Mouse (Mus musculus): ENCODE results near the gene 4933417A18Rik. TPM values are rescaled to one million over a fixed set of nuclear protein-coding genes. Genes with fewer than 3 reads are reported as not detected.

Gene 4933417A18Rik
- polyA plus RNA-seq, 1 experiment = not detected

GRCm38 (mm10) chr13:34995925-34996324, 71.7 kb downstream of the 4933417A18Rik start:
- Histone ChIP-seq H3K4me1 (peaks cover 24% of the 10 kb centered on the region), H3K4me3 (replicated peaks) (no peak overlapping the region), H3K9me3 (peaks cover 8% of the 10 kb centered on the region; the same call in 1 of the 2 replicates), H3K27me3 (replicated peaks) (no peaks in the 10 kb centered on the region), H3K36me3 (replicated peaks; ENCODE audit: low read length) (peaks cover 13% of the 10 kb centered on the region)
- TF ChIP-seq FLI1 (IDR thresholded peaks at IDR 0.05; ENCODE audit: low read length) (no peak), GATA1 (IDR thresholded peaks at IDR 0.05; ENCODE audit: borderline replicate concordance, low read length) (no peak)

Other genes starting within 250 kb of the 4933417A18Rik start
- not detected in 2 replicates for gene Fam50b, start 189.6 kb upstream of the 4933417A18Rik start, polyA plus RNA-seq (2012; ENCODE audit: insufficient read depth, low replicate concordance)
- 0.66 and 7.4 TPM in 2 replicates for gene Prpf4b, start 49.1 kb upstream of the 4933417A18Rik start, polyA plus RNA-seq (2012; ENCODE audit: insufficient read depth, low replicate concordance)
- gene Fam217a, start 99 bp upstream of the 4933417A18Rik start, polyA plus RNA-seq (2012; ENCODE audit: insufficient read depth, low replicate concordance) = not detected in 2 replicates
- gene Eci3, start 39.4 kb downstream of the 4933417A18Rik start, polyA plus RNA-seq (2012; ENCODE audit: insufficient read depth, low replicate concordance) = not detected in 2 replicates
- gene Eci2, start 102.7 kb downstream of the 4933417A18Rik start, polyA plus RNA-seq (2012; ENCODE audit: insufficient read depth, low replicate concordance) = 17.1 TPM in 1 of 2 replicates, not detected in the other